Mouse (Mus musculus): ENCODE data around the gene Scaf8. TPM values are rescaled to one million over a fixed set of nuclear protein-coding genes. Genes with fewer than 3 reads are reported as not detected.

Gene Scaf8
- polyA plus RNA-seq, 1 experiment from 2014 or later = 15.7 TPM

GRCm38 (mm10) chr17:3246665-3247370 is 132.0 kb downstream of the Scaf8 start:
- H3K4me3 ChIP-seq = no peak overlapping the region
- H3K27ac ChIP-seq = peak overlapping the region; percentile 65
- H3K9ac ChIP-seq = no peak overlapping the region
- no peaks in the 10 kb centered on the region for H3K9me3 ChIP-seq (replicated peaks)
- H3K4me1 ChIP-seq = peaks cover 72% of the 10 kb centered on the region
- H3K27me3 ChIP-seq = no peaks in the 10 kb centered on the region
- WGBS = 42% methylated on average over 7 of the region's 7 CpGs
- 0 out of 2 replicates have a peak, but pooled peaks cover 3% of the 10 kb centered on the region for H3K36me3 ChIP-seq (ENCODE audit: poor library complexity, severe bottlenecking)
- ATAC-seq = no peak
- no peak overlapping the region for H3K4me2 ChIP-seq

Other genes starting within 250 kb of the Scaf8 start
- 37.2 and 51.0 TPM in 2 replicates for gene Tiam2, start 211.6 kb downstream of the Scaf8 start, polyA plus RNA-seq (2015; fragmentation: Nextera tagmentation; extraction: Ambion mirVana)

Measured in forebrain, embryonic 13.5 days (tissue).